8 mouse cellular contexts compared by ENCODE assay signal in genomic region chr5:118294865-118295258, GRCm38 (mm10). TPM values are rescaled to one million over a fixed set of nuclear protein-coding genes. Genes with fewer than 3 reads are reported as not detected.
DNase-seq lines count a peak whose midpoint lies in the region; ATAC-seq and TF ChIP-seq lines count a peak whose summit lies in the region.

No protein-coding gene starts in this region.

- peaks cover 43% of the 10 kb centered on the region for H3K4me1 ChIP-seq in embryonic facial prominence, embryonic 14.5 days (ENCODE audit: control insufficient read depth, insufficient read depth, low read length)
- peaks cover 12% of the 10 kb centered on the region; the same call in 1 of the 2 replicates for H3K4me1 ChIP-seq in heart, postnatal 0 days (ENCODE audit: control insufficient read depth, insufficient read depth)
- H3K4me1 ChIP-seq in midbrain, embryonic 16.5 days (ENCODE audit: control insufficient read depth, insufficient read depth, low read length), result peaks cover 11% of the 10 kb centered on the region

- no peaks in the 10 kb centered on the region for H3K36me3 ChIP-seq in embryonic facial prominence, embryonic 14.5 days (ENCODE audit: control insufficient read depth, insufficient read depth, low read length)
- H3K36me3 ChIP-seq in heart, postnatal 0 days (replicated peaks; ENCODE audit: control insufficient read depth, insufficient read depth, low read length), result no peaks in the 10 kb centered on the region
- H3K36me3 ChIP-seq in midbrain, embryonic 16.5 days (ENCODE audit: control insufficient read depth, insufficient read depth, low read length), result no peaks in the 10 kb centered on the region

- H3K27me3 ChIP-seq in embryonic facial prominence, embryonic 14.5 days (replicated peaks; ENCODE audit: control insufficient read depth, insufficient read depth, low read length), result no peaks in the 10 kb centered on the region
- 0 out of 2 replicates have a peak, but pooled peaks cover 4% of the 10 kb centered on the region for H3K27me3 ChIP-seq in heart, postnatal 0 days (ENCODE audit: control insufficient read depth, insufficient read depth, low read length)
- H3K27me3 ChIP-seq in midbrain, embryonic 16.5 days (ENCODE audit: control insufficient read depth, insufficient read depth, low read depth, low read length), result no peaks in the 10 kb centered on the region

- no peak overlapping the region for H3K9ac ChIP-seq in embryonic facial prominence, embryonic 14.5 days (ENCODE audit: low read depth, low read length)
- H3K9ac ChIP-seq in heart, postnatal 0 days (replicated peaks; ENCODE audit: low read depth, low read length), result no peak overlapping the region
- no peak overlapping the region for H3K9ac ChIP-seq in midbrain, embryonic 16.5 days (ENCODE audit: low read depth, low read length)

- no peak for ATAC-seq in embryonic facial prominence, embryonic 14.5 days (ENCODE audit: low read depth)
- ATAC-seq in heart, postnatal 0 days (ENCODE audit: insufficient read depth, low read depth), result no peak
- no peak for ATAC-seq in midbrain, embryonic 16.5 days
- no peak for ATAC-seq in activated CD4-positive, CD25-positive, alpha-beta regulatory T cell, adult 4 months

- H3K9me3 ChIP-seq in embryonic facial prominence, embryonic 14.5 days (ENCODE audit: control insufficient read depth, low read length), result no peaks in the 10 kb centered on the region
- H3K9me3 ChIP-seq in heart, postnatal 0 days (replicated peaks; ENCODE audit: control insufficient read depth, low read length), result no peaks in the 10 kb centered on the region
- H3K9me3 ChIP-seq in midbrain, embryonic 16.5 days (replicated peaks; ENCODE audit: control insufficient read depth, low read length, poor library complexity, severe bottlenecking), result no peaks in the 10 kb centered on the region

- no peak for TF ChIP-seq EP300 in heart, postnatal 0 days (IDR thresholded peaks at IDR 0.05; ENCODE audit: low read depth)

- peak overlapping the region; percentile 39 for H3K4me2 ChIP-seq in embryonic facial prominence, embryonic 14.5 days (ENCODE audit: low read depth, low read length)
- H3K4me2 ChIP-seq in heart, postnatal 0 days (ENCODE audit: low read depth, low read length), result peak overlapping the region; percentile 65
- no peak overlapping the region for H3K4me2 ChIP-seq in midbrain, embryonic 16.5 days (ENCODE audit: low read length)

- TF ChIP-seq CTCF in layer of hippocampus, adult 2 months (conservative IDR thresholded peaks at IDR 0.05), result no peak
- TF ChIP-seq CTCF in heart, postnatal 0 days (IDR thresholded peaks at IDR 0.05; ENCODE audit: low read depth), result no peak

- peak overlapping the region; percentile 54; the same call in 1 of the 2 replicates for H3K27ac ChIP-seq in layer of hippocampus, adult 2 months
- H3K27ac ChIP-seq in embryonic facial prominence, embryonic 14.5 days (replicated peaks; ENCODE audit: low read depth, low read length), result peak overlapping the region; percentile 93
- H3K27ac ChIP-seq in heart, postnatal 0 days (ENCODE audit: low read depth), result peak overlapping the region; percentile 57
- H3K27ac ChIP-seq in midbrain, embryonic 16.5 days (ENCODE audit: low read length), result peak overlapping the region; percentile 58; the same call in 1 of the 2 replicates

- H3K4me3 ChIP-seq in layer of hippocampus, adult 2 months, result no peak overlapping the region
- peak overlapping the region; percentile 18; the same call in 1 of the 2 replicates for H3K4me3 ChIP-seq in embryonic facial prominence, embryonic 14.5 days (ENCODE audit: low read depth, low read length)
- no peak overlapping the region for H3K4me3 ChIP-seq in heart, postnatal 0 days (ENCODE audit: low read depth, low read length)
- no peak overlapping the region for H3K4me3 ChIP-seq in midbrain, embryonic 16.5 days (ENCODE audit: low read depth, low read length)

- no peak for DNase-seq in layer of hippocampus, adult 2 months (ENCODE audit: low spot score in 2 of 2)
- no peak for DNase-seq in layer of hippocampus, postnatal 10 days (ENCODE audit: low spot score in 2 of 2)
- DNase-seq in embryonic facial prominence, embryonic 14.5 days (ENCODE audit: low spot score), result no peak
- no peak for DNase-seq in heart, postnatal 0 days (ENCODE audit: low spot score)
- no peak for DNase-seq in cerebellum, postnatal 10 days
- DNase-seq in MN1 (ENCODE audit: low spot score), result no peak

- WGBS in embryonic facial prominence, embryonic 14.5 days, result 69% methylated on average over 7 of the region's 7 CpGs
- 81% methylated on average over 7 of the region's 7 CpGs for WGBS in heart, postnatal 0 days
- 83% methylated on average over 7 of the region's 7 CpGs for WGBS in midbrain, embryonic 16.5 days

RNA-seq across cellular contexts. Expression of gene 2410131K14Rik, which starts 49.8 kb away (rescaled TPM):
- total RNA-seq in layer of hippocampus, adult 2 months (2021), result 10 to 100 TPM; 13.8 to 14.5 TPM
- 10 to 100 TPM; 18.4 to 19.5 TPM for total RNA-seq in layer of hippocampus, postnatal 10 days (2021)
- 10.1 and 10.7 TPM in 2 replicates for polyA plus RNA-seq in embryonic facial prominence, embryonic 14.5 days (2014; fragmentation: Nextera tagmentation; extraction: Ambion mirVana)
- total RNA-seq in heart, postnatal 0 days (2014; rRNA removed; ENCODE audit: low replicate concordance), result 4.1 and 7.1 TPM in 2 replicates
- 5.1 and 5.9 TPM in 2 replicates for polyA plus RNA-seq in heart, postnatal 0 days (2015; fragmentation: Nextera tagmentation; extraction: Ambion mirVana)
- polyA plus RNA-seq in midbrain, embryonic 16.5 days (2015; fragmentation: Nextera tagmentation; extraction: Ambion mirVana), result 18.1 and 18.2 TPM in 2 replicates
- polyA plus RNA-seq in activated CD4-positive, CD25-positive, alpha-beta regulatory T cell, adult 4 months (2017; shearing (Covaris generic)), result 1 to 10 TPM; 2.5 to 3.5 TPM

RNA-seq across cellular contexts. Expression of gene Rnft2, which starts 49.9 kb away (rescaled TPM):
- total RNA-seq in layer of hippocampus, adult 2 months (2021), result 10 to 100 TPM; 68.1 to 71.9 TPM
- 10 to 100 TPM; 85.9 to 91.1 TPM for total RNA-seq in layer of hippocampus, postnatal 10 days (2021)
- polyA plus RNA-seq in embryonic facial prominence, embryonic 14.5 days (2014; fragmentation: Nextera tagmentation; extraction: Ambion mirVana), result 2.8 and 3.6 TPM in 2 replicates
- total RNA-seq in heart, postnatal 0 days (2014; rRNA removed; ENCODE audit: low replicate concordance), result 1.7 and 12.7 TPM in 2 replicates
- polyA plus RNA-seq in heart, postnatal 0 days (2015; fragmentation: Nextera tagmentation; extraction: Ambion mirVana), result 0.40 and 0.70 TPM in 2 replicates
- 11.5 and 11.9 TPM in 2 replicates for polyA plus RNA-seq in midbrain, embryonic 16.5 days (2015; fragmentation: Nextera tagmentation; extraction: Ambion mirVana)
- polyA plus RNA-seq in activated CD4-positive, CD25-positive, alpha-beta regulatory T cell, adult 4 months (2017; shearing (Covaris generic)), result under 1 TPM in 1 of 2 experiments, not detected in 1; 0.26 TPM
